Mouse (Mus musculus) kidney, adult 9 months (tissue): ENCODE measurements around the gene Gm20388.
"Not testable (repeated sequence)": the region's sequence is repeated elsewhere in the genome, so short reads cannot be mapped to it uniquely, and the experiment has no call there.

Source experiments
- DNase-seq: peaks from one replicate; pipeline ENCODE4 v3.0.0; 2022

Gm20388 gene

GRCm38 (mm10) chr8:123536242-123536989 is 3625.8 kb downstream of the Gm20388 start:
- no peak for DNase-seq

- DNase-seq = no peak
Measured at GRCm38 (mm10) chr8:123536990-123537380, 3626.3 kb downstream of the Gm20388 start.

DNA sequence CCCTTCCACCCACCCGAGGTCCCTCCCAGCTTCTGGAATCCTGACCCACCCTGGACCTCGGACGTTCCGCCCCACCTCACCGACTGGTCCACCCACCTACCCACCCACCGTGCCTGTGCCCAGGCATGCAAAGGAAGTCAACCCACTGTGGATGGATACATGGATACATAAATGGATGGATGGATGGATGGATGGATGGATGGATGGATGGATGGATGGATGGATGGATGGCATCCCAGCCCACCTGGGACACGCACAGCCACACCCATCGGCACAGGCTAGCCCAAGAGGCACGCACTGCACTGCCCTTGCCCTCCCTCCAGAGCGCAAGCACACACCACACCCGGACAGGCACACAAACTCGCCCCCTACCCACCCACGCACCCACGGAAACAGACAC is 3627.0 kb downstream of the Gm20388 start:
- peak; percentile 28 for DNase-seq

GRCm38 (mm10) chr8:123564221-123564620 is 3653.6 kb downstream of the Gm20388 start:
- not testable (repeated sequence) for DNase-seq

GRCm38 (mm10) chr8:123575386-123575785 is 3664.7 kb downstream of the Gm20388 start:
- DNase-seq = not testable (repeated sequence)

DNA sequence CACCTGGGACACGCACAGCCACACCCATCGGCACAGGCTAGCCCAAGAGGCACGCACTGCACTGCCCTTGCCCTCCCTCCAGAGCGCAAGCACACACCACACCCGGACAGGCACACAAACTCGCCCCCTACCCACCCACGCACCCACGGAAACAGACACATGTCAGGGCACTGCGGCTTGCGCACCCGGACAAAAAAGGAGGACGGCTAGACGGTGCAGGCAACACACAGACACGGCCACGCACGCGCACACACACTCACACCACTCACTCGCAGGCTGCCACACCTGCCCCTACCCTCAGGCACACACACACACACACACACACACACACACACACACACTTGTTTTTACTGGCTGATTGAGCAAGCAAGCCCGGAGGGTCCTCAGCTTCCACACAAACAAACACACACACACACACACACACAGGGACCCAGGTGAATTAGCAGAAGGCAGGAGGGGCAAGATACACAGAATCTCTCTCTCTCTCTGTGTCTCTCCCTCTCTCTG is 3690.1 kb downstream of the Gm20388 start:
- peak; percentile 30 for DNase-seq

- DNase-seq = not testable (repeated sequence)
Measured at GRCm38 (mm10) chr8:123601457-123601856, 3690.8 kb downstream of the Gm20388 start.

- DNase-seq = not testable (repeated sequence)
Measured at GRCm38 (mm10) chr8:123612652-123613051, 3702.0 kb downstream of the Gm20388 start.

DNA sequence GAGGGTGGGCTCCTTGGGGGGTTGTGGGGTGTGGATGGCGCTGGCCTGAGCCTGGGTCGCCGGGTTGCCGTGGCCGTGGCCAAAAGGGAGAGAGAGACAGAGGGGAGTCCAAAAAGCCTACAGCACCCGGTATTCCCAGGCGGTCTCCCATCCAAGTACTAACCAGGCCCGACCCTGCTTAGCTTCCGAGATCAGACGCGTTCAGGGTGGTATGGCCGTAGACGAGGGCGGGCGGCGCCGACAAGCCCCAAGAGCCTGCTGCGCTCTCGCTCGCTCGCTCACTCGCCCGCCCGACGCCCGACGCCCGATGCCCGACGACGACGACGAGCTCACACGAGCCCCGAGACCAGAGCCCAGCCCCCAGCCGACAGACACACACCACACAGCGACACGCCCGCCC is 3712.9 kb downstream of the Gm20388 start:
- not testable (repeated sequence) for DNase-seq

DNA sequence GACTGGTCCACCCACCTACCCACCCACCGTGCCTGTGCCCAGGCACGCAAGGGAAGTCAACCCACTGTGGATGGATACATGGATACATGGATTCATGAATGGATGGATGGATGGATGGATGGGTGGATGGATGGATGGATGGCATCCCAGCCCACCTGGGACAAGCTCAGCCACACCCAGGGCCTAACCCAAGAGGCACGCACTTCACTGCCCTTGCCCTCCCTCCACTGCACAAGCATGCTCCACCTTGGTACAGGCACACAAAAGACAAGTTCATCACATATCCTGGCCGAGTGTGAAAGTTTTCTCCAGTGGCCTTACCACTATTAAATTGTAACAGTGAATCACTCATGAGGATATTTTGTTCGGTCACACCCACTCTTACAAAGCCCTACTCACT is 3713.6 kb downstream of the Gm20388 start:
- no peak for DNase-seq

DNA sequence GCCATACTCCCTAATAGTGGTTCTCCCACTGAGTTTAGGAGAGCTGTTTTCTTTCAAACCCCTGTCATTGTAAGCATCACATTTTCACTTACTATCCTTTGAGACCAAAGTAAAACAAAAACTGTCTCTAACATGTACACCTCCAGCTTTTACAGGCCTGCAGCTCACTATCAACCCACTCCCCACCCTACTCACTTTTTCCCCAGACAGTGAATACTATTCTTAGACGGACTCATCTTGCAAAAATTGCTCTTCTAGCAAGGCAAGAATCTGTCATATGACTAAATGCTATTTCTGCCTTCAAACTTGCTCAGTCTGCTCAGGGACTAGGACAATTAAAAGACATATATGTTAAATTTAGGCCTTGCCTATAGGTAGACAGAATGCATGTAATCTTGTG is 3714.1 kb downstream of the Gm20388 start:
- no peak for DNase-seq

DNA sequence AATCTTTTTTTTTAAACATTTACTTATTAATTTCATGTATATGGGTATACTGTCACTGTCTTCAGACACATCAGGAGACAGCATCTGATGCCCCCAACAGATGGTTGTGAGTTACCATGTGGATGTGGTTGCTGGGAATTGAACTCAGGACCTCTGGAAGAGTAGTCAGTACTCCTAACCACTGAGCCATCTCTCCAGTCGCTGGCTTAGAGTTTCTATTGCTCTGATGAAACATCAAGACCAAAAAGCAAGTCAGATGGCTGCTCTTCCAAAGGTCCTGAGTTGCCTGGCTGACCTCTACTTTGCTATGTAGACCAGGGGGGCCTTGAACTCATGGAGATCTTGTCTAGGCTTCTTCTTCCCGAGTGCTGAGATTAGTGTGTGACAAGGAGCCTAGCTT is 3715.1 kb downstream of the Gm20388 start:
- DNase-seq = no peak

DNA sequence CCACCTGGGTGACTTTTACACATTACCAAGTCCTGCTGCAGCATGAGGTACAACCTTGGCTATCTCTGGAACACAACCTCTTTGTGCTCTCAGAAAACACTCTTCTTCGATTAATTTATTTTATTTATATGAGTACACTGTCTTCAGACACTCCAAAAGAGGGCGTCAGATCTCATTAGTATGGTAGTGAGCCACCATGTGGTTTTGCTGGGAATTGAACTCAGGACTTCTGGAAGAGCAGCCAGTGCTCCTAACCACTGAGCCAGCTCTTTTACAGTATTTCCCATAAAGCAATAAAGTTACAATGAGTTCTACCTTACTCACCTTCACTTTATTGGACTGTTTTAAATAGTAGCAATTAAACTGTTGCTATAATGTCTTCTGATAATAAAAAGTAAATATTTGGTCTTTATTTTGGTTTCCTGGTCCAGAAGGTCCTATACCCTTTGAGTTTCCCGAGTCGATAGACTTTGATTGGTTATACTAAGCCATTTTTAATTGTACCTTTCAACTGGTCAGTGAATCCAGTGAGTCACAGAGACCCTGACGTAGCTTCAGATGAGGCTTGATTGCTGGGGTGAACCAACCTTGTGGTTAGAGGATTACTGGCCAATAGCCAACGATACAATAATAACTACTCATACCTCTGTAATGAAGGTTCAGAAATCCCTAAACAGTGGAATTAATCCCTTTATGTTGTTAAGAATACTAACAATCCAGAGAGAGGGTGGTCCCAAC is 3716.9 kb downstream of the Gm20388 start:
- no peak for DNase-seq

- peak; percentile 65 for DNase-seq
Measured at GRCm38 (mm10) chr8:123628253-123628967, 3717.8 kb downstream of the Gm20388 start.

DNA sequence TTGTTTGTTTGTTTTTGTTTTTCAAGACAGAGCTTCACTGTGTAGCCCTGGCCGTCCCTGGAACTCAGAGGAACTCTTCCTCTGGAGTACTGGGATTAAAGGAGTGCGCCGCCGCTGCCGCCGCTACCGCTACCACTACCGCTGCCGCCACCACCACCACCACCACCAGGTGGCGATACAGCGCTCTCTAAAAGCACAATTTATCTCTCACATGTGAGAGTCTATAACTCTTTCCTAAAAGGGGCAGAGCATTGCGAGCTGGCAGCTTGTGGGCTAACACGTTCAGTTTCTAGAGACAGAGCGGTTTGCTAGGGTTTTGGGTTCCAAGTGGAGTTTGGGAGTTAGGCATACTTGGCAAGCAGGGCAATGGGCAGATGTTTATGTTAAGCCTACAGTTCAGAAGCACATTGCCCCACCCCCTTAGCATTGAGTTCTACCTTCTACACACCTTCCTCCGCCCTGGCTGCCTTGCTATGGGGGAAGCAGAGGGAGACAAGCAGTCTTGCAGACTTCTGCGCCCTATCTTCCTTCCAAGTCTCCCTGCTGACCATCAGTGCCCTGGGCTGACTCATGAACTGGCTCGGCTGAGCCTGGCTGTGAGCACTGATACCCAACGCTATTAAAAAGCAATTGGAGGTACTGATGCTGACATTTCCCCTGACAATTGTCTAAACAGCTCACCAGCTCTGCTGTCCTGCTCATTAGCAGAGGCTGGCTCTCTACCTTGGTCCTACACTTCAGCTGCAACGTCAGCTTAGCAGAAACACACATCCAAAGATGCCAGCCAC is 3718.5 kb downstream of the Gm20388 start:
- peak; percentile 59 for DNase-seq

- DNase-seq = no peak
Measured at GRCm38 (mm10) chr8:123630058-123630457, 3719.4 kb downstream of the Gm20388 start.

- DNase-seq = no peak
Measured at GRCm38 (mm10) chr8:123630841-123631251, 3720.2 kb downstream of the Gm20388 start.

DNA sequence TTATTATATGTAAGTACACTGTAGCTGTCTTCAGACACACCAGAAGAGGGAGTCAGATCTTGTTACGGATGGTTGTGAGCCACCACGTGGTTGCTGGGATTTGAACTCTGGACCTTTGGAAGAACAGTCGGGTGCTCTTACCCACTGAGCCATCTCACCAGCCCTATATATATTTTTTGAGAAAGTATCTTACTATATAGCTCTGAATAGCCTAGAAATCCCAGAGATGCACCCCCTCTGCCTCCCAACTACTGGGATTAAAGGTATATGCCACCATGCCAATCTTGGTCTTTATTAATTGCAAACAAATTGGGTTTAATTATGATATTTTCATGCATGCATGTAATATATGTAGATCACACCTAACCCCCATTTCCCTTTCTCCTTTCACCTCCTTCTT is 3721.1 kb downstream of the Gm20388 start:
- DNase-seq = not testable (repeated sequence)

- DNase-seq = no peak
Measured at GRCm38 (mm10) chr8:123632257-123632656, 3721.6 kb downstream of the Gm20388 start.

GRCm38 (mm10) chr8:123633801-123634200 is 3723.2 kb downstream of the Gm20388 start:
- DNase-seq = no peak

DNA sequence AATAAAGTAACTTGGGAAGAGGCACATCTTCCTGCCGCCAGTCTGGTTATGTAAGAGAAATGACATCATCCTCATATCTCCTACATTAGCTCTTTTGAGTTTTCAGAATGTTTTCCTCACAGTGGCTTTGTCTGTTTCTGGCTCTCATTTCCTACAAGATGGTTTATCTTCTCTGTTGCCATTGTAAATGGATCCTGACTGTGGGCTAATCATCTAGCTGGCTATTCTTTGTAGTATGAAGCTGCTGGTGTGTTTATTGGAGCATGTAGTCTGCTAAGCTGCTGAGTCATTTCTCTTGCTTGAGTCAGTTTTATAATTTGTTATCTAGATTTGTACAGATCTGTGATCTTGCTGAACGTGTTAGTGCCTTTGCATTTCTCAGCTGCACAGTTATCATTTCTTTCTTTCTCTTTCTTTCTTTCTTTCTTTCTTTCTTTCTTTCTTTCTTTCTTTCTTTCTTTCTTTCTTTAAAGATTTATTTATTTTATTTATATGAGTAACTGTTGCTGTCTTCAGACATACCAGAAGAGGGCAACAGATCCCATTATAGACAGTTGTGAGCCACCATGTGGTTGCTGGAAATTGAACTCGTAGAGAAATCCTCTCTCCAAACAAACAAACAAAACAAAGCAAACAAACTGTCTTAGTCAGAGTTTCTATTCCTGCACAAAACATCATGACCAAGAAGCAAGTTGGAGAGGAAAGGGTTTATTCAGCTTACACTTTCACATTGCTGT is 3723.9 kb downstream of the Gm20388 start:
- DNase-seq = no peak

GRCm38 (mm10) chr8:123635671-123636070 is 3725.0 kb downstream of the Gm20388 start:
- DNase-seq = no peak
